16 mouse cellular contexts compared by ENCODE assay signal in the genomic region with DNA sequence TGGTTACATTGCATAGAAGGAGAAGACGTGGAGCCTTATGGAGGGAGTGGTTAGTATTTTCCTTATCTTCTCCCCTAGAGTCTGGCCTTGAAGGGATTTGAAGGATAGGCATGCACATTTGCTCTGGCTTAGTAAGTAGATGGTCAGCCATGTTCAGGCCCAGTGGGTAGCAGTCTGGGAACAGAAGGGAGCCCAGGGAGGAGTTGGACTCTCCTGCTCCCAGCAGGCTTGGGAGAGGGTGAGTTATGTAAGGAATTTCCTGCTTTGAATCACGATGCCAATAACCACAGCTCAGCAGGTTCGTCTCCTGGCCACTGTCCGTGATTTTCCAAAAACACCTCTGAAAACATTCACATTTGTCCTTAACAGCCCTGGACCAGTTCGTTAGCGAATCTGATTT. TPM values are rescaled to one million over a fixed set of nuclear protein-coding genes. Genes with fewer than 3 reads are reported as not detected.
A peak's percentile ranks its signal among the peaks of the same experiment; 100 is the strongest.
DNase-seq lines count a peak whose midpoint lies in the region; ATAC-seq and TF ChIP-seq lines count a peak whose summit lies in the region.
"Had no signal": no experiment of that assay in that cellular context is flagged by ENCODE, and none has a peak within 500 bp of the region (broad histone marks: within the 10 kb centered on the region; RNA-seq: fewer than 3 reads in every experiment).

No protein-coding gene starts in this region.

- peaks cover 1% of the 10 kb centered on the region; the same call in 1 of the 2 replicates for H3K27me3 ChIP-seq in heart, embryonic 10.5 days (ENCODE audit: insufficient read depth, poor library complexity, severe bottlenecking)
- H3K27me3 ChIP-seq in kidney, embryonic 14.5 days (ENCODE audit: control insufficient read depth, insufficient read depth, low read length): no peaks in the 10 kb centered on the region
- H3K27me3 ChIP-seq in Patski: no peaks in the 10 kb centered on the region
- H3K27me3 ChIP-seq in kidney, postnatal 0 days (ENCODE audit: insufficient read depth, low read length): no peaks in the 10 kb centered on the region
- H3K27me3 ChIP-seq: embryonic facial prominence, embryonic 13.5 days; hindbrain, embryonic 13.5 days; liver, embryonic 12.5 days; neural tube, embryonic 13.5 days had no signal

- no peak overlapping the region for H3K4me2 ChIP-seq in kidney, embryonic 14.5 days (replicated peaks; ENCODE audit: low read depth, low read length)
- no peak overlapping the region for H3K4me2 ChIP-seq in kidney, postnatal 0 days (ENCODE audit: low read length)
- H3K4me2 ChIP-seq: embryonic facial prominence, embryonic 13.5 days; hindbrain, embryonic 13.5 days; liver, embryonic 12.5 days; neural tube, embryonic 13.5 days had no signal

- intact Hi-C loops in left cerebral cortex, postnatal 10 days (cut with DNase I): no loop called here

- DNase-seq in heart, embryonic 10.5 days (ENCODE audit: low spot score): no peak
- no peak for DNase-seq in heart, postnatal 4 days
- DNase-seq in kidney, postnatal 14 days: no peak
- DNase-seq in Patski (ENCODE audit: low read depth, low spot score): peak; percentile 43
- DNase-seq in kidney, postnatal 0 days (ENCODE audit: low spot score): peak; percentile 23
- DNase-seq in left cerebral cortex, postnatal 10 days (ENCODE audit: extremely low spot score in 1 of 2, low spot score in 2 of 2): no peak
- DNase-seq in urinary bladder, postnatal 14 days (ENCODE audit: low spot score): no peak

- no peak for TF ChIP-seq CTCF in Patski (IDR thresholded peaks at IDR 0.05)
- no peak for TF ChIP-seq CTCF in kidney, postnatal 0 days (IDR thresholded peaks at IDR 0.05; ENCODE audit: low read depth)

- H3K4me3 ChIP-seq in heart, embryonic 10.5 days: no peak overlapping the region
- no peak overlapping the region for H3K4me3 ChIP-seq in kidney, embryonic 14.5 days (ENCODE audit: low read length)
- H3K4me3 ChIP-seq in kidney, postnatal 0 days (replicated peaks; ENCODE audit: low read depth, low read length): no peak overlapping the region
- H3K4me3 ChIP-seq: embryonic facial prominence, embryonic 13.5 days; hindbrain, embryonic 13.5 days; liver, embryonic 12.5 days; midbrain, embryonic 10.5 days; neural tube, embryonic 13.5 days had no signal

- POLR2A ChIA-PET in Patski (lab: Charles Lee): interaction anchor here (1.8 kb wide), 1 partner anchor 10 kb away, joined by 5 read pairs; no protein-coding TSS in a partner anchor

- in situ Hi-C loops in Patski (cut with MboI; ENCODE audit: low pct_unique_long_range_greater_than_20kb): no loop called here

- 0 out of 2 replicates have a peak overlapping the region, but pooled peaks have one; percentile 56 for H3K27ac ChIP-seq in heart, embryonic 10.5 days
- H3K27ac ChIP-seq in kidney, embryonic 14.5 days (ENCODE audit: low read depth, low read length): no peak overlapping the region
- H3K27ac ChIP-seq in kidney, postnatal 0 days: no peak overlapping the region
- H3K27ac ChIP-seq: embryonic facial prominence, embryonic 13.5 days; hindbrain, embryonic 13.5 days; liver, embryonic 12.5 days; neural tube, embryonic 13.5 days had no signal

- no peak overlapping the region for H3K9ac ChIP-seq in kidney, embryonic 14.5 days (ENCODE audit: low read depth, low read length)
- H3K9ac ChIP-seq in kidney, postnatal 0 days (ENCODE audit: low read depth, low read length): no peak overlapping the region
- H3K9ac ChIP-seq: embryonic facial prominence, embryonic 13.5 days; hindbrain, embryonic 13.5 days; liver, embryonic 12.5 days; neural tube, embryonic 13.5 days had no signal

- peaks cover 36% of the 10 kb centered on the region for H3K4me1 ChIP-seq in heart, embryonic 10.5 days
- no peaks in the 10 kb centered on the region for H3K4me1 ChIP-seq in kidney, embryonic 14.5 days (ENCODE audit: control insufficient read depth, insufficient read depth, low read length)
- H3K4me1 ChIP-seq in kidney, postnatal 0 days (replicated peaks; ENCODE audit: insufficient read depth, low read length): no peaks in the 10 kb centered on the region
- H3K4me1 ChIP-seq: hindbrain, embryonic 13.5 days; neural tube, embryonic 13.5 days had no signal

- H3K9me3 ChIP-seq in heart, embryonic 10.5 days: no peaks in the 10 kb centered on the region
- no peaks in the 10 kb centered on the region for H3K9me3 ChIP-seq in kidney, embryonic 14.5 days (ENCODE audit: control insufficient read depth, low read length)
- H3K9me3 ChIP-seq in kidney, postnatal 0 days (replicated peaks; ENCODE audit: low read length): no peaks in the 10 kb centered on the region
- H3K9me3 ChIP-seq: embryonic facial prominence, embryonic 13.5 days; hindbrain, embryonic 13.5 days; liver, embryonic 12.5 days; midbrain, embryonic 10.5 days; neural tube, embryonic 13.5 days had no signal

- 0 out of 2 replicates have a peak, but pooled peaks have one; percentile 28 for ATAC-seq in kidney, embryonic 14.5 days (ENCODE audit: low FRiP score, low TSS enrichment)
- peak; percentile 74 for ATAC-seq in Patski
- no peak; the same call in 1 of the 2 replicates for ATAC-seq in kidney, postnatal 0 days (replicated peaks; ENCODE audit: low FRiP score, low read depth)
- ATAC-seq: CD4-positive, CD25-positive, alpha-beta regulatory T cell, adult 4 months; liver, embryonic 12.5 days had no signal

- WGBS in heart, embryonic 10.5 days: 31% methylated on average over 6 of the region's 6 CpGs
- WGBS in kidney, embryonic 14.5 days: 52% methylated on average over 6 of the region's 6 CpGs
- 42% methylated on average over 6 of the region's 6 CpGs for WGBS in kidney, postnatal 0 days

- CTCF ChIA-PET in Patski (lab: Charles Lee): interaction anchor here (0.9 to 1.0 kb wide), 2 partner anchors 11 to 19 kb away, joined by 3 read pairs; no protein-coding TSS in a partner anchor

- no peaks in the 10 kb centered on the region for H3K36me3 ChIP-seq in heart, embryonic 10.5 days
- H3K36me3 ChIP-seq in kidney, embryonic 14.5 days (ENCODE audit: control insufficient read depth, insufficient read depth, low read length): no peaks in the 10 kb centered on the region
- H3K36me3 ChIP-seq in kidney, postnatal 0 days (ENCODE audit: insufficient read depth, low read length): no peaks in the 10 kb centered on the region
- H3K36me3 ChIP-seq: embryonic facial prominence, embryonic 13.5 days; hindbrain, embryonic 13.5 days; liver, embryonic 12.5 days; midbrain, embryonic 10.5 days; neural tube, embryonic 13.5 days had no signal

RNA-seq across cellular contexts. Expression of gene Fam180a, which starts 4.9 kb away (rescaled TPM):
- 0.08 and 0.20 TPM in 2 replicates for polyA plus RNA-seq in heart, embryonic 10.5 days (2016; fragmentation: Nextera tagmentation; extraction: Ambion mirVana)
- under 1 TPM; 0.43 TPM for total RNA-seq in heart, postnatal 4 days (2021)
- not detected in 2 replicates for polyA plus RNA-seq in kidney, embryonic 14.5 days (2014; fragmentation: Nextera tagmentation; extraction: Ambion mirVana)
- not detected for polyA plus RNA-seq in Patski (2021)
- polyA plus RNA-seq in kidney, postnatal 0 days (2015; fragmentation: Nextera tagmentation; extraction: Ambion mirVana): 0.11 and 0.18 TPM in 2 replicates
- 1 to 10 TPM; 4.9 to 6.4 TPM for total RNA-seq in left cerebral cortex, postnatal 10 days (2021)
- total RNA-seq: monocyte, adult 5-6 weeks had no signal
- polyA plus RNA-seq: CD4-positive, CD25-positive, alpha-beta regulatory T cell, adult 4 months; forebrain, embryonic 11.5 days; liver, embryonic 12.5 days; midbrain, embryonic 10.5 days had no signal

RNA-seq across cellular contexts. Expression of gene Slc13a4, which starts 22.9 kb away (rescaled TPM):
- 2.9 and 3.3 TPM in 2 replicates for polyA plus RNA-seq in heart, embryonic 10.5 days (2016; fragmentation: Nextera tagmentation; extraction: Ambion mirVana)
- total RNA-seq in heart, postnatal 4 days (2021): under 1 TPM; 0.14 to 0.19 TPM
- polyA plus RNA-seq in kidney, embryonic 14.5 days (2014; fragmentation: Nextera tagmentation; extraction: Ambion mirVana): 0.05 TPM in 1 of 2 replicates, not detected in the other
- polyA plus RNA-seq in Patski (2021): not detected
- 0.19 and 0.30 TPM in 2 replicates for polyA plus RNA-seq in kidney, postnatal 0 days (2015; fragmentation: Nextera tagmentation; extraction: Ambion mirVana)
- 10 to 100 TPM; 10.5 TPM for total RNA-seq in left cerebral cortex, postnatal 10 days (2021)
- total RNA-seq: monocyte, adult 5-6 weeks had no signal

Comparison
In these comparisons a context has a peak if more than half of its experiments do, and no peak if none do; other contexts are left out.
1. DNase-seq: peak in Patski (single experiment) and kidney, postnatal 0 days (single experiment); none in heart, embryonic 10.5 days (single experiment), heart, postnatal 4 days (single experiment), kidney, postnatal 14 days (single experiment), left cerebral cortex, postnatal 10 days (0 of 2) and urinary bladder, postnatal 14 days (single experiment).